Mouse (Mus musculus) retina, postnatal 7 days (tissue): Measurements from ENCODE around the gene Etnk2.

Experiments
- DNase-seq: peaks from one replicate; pipeline ENCODE4 v3.0.0-alpha.2; 2012; ENCODE audit warnings: low read depth, low spot score

Etnk2 gene

GRCm38 (mm10) chr1:133382552-133383155 lies 19.3 kb downstream of the Etnk2 start:
- no peak for DNase-seq

GRCm38 (mm10) chr1:133383157-133383783 lies 19.9 kb downstream of the Etnk2 start:
- DNase-seq, result no peak

GRCm38 (mm10) chr1:133385506-133385905 lies 22.1 kb downstream of the Etnk2 start:
- peak; percentile 54 for DNase-seq

- no peak for DNase-seq
These were observed 22.8 kb downstream of the Etnk2 start for GRCm38 (mm10) chr1:133386209-133386608.

GRCm38 (mm10) chr1:133387539-133388268 lies 24.3 kb downstream of the Etnk2 start:
- no peak for DNase-seq

- DNase-seq, result no peak
These were observed 31.3 kb downstream of the Etnk2 start for GRCm38 (mm10) chr1:133394702-133395101.

GRCm38 (mm10) chr1:133396693-133397092 lies 33.3 kb downstream of the Etnk2 start:
- DNase-seq, result no peak

- no peak for DNase-seq
These were observed 33.7 kb downstream of the Etnk2 start for GRCm38 (mm10) chr1:133397094-133397482.

- DNase-seq, result no peak
These were observed 34.3 kb downstream of the Etnk2 start for GRCm38 (mm10) chr1:133397483-133398237.

GRCm38 (mm10) chr1:133400014-133400725 lies 36.8 kb downstream of the Etnk2 start:
- no peak for DNase-seq

- DNase-seq, result no peak
These were observed 40.6 kb downstream of the Etnk2 start for GRCm38 (mm10) chr1:133404005-133404404.

- no peak for DNase-seq
These were observed 43.2 kb downstream of the Etnk2 start for GRCm38 (mm10) chr1:133406614-133407013.

- no peak for DNase-seq
These were observed 44.1 kb downstream of the Etnk2 start for GRCm38 (mm10) chr1:133407436-133407835.

GRCm38 (mm10) chr1:133408321-133408720 lies 44.9 kb downstream of the Etnk2 start:
- DNase-seq, result no peak

- DNase-seq, result no peak
These were observed 45.6 kb downstream of the Etnk2 start for GRCm38 (mm10) chr1:133408880-133409516.

- DNase-seq, result no peak
These were observed 46.4 kb downstream of the Etnk2 start for GRCm38 (mm10) chr1:133409786-133410185.

- DNase-seq, result no peak
These were observed 48.3 kb downstream of the Etnk2 start for GRCm38 (mm10) chr1:133411506-133412147.

- no peak for DNase-seq
These were observed 49.6 kb downstream of the Etnk2 start for GRCm38 (mm10) chr1:133412941-133413340.

GRCm38 (mm10) chr1:133415086-133415485 lies 51.7 kb downstream of the Etnk2 start:
- no peak for DNase-seq

GRCm38 (mm10) chr1:133415505-133415904 lies 52.1 kb downstream of the Etnk2 start:
- DNase-seq, result no peak
